Mouse (Mus musculus) frontal cortex, postnatal 36 days (tissue): Measurements from ENCODE around the gene Srp54a.
"Not testable (repeated sequence)": the region's sequence is repeated elsewhere in the genome, so short reads cannot be mapped to it uniquely, and the experiment has no call there.

ENCODE experiments used
- DNase-seq, 2 experiments: peaks; one replicate each; pipeline ENCODE4 v3.0.0; 2022; ENCODE audit warnings: low spot score in 2 of 2

Srp54a gene

DNA sequence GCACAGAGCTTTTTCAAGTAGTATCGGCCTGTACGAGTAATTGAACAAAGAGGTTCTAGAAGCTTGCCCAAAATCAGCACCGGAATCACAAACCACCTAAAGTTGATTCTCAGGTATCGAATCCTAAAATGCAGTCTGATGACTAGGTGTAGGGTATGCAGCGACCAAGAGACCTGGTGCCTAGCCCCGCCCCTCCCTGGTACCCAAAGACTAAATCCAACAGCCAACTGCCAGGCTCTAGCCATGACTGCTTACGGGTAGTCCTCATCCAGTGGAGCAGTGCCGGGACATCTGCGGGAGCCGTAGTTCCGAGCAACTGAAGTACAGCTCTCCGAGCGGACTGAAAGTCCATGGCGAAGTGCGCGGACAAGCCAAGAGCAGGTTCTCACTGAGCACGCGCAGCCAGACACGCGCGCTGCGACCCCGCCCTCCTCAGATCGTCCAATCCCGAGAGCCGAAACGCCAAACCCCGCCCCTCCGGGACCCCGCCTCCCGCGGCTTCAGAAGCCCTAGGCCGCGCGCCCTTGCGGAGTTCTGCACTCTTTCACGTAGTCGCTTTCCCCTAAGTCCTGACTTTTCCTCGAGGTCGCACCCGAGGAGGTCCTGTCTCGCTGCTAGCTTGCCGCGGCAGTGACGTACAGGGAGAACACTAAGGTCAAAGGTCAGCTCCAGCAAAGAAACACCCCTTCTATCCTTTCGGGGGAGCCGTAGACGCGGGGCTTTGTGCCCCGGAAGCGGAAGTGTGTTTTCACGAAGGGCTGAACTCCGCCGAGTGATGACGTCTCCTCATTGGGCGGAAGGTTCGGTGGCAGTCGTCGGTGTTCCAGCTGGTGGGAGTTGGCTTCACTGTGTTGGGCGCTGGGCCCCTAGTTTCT lies at the start of gene Srp54a, which contains the start of gene 2700097O09Rik:
Gene Srp54a (plus strand): TSS at position 537 of the 875 bp plus-strand sequence.
Gene 2700097O09Rik (minus strand): TSS at position 385 of the 875 bp plus-strand sequence.
- peak; percentile 93 to 94 for DNase-seq

DNA sequence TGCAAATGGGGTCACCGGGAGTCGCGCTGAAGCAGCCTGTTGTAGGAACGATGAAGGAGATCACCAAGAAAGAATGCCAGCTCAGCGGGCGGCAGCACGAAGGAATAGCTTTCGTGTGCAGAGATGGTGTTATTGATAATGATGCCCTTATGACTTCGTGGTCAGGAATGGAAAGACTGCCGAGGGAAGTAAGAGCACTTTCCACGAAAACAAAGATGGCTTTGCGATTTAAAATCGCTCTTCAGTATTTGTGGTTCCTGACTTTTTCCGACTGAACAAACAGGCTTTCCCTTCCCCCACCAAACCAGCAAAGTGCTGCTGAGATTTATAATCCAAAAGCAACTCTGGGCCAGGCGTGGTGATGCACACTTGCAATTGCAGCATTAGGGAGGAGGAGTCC lies 39.1 kb upstream of the Srp54a start:
- DNase-seq, result no peak

DNA sequence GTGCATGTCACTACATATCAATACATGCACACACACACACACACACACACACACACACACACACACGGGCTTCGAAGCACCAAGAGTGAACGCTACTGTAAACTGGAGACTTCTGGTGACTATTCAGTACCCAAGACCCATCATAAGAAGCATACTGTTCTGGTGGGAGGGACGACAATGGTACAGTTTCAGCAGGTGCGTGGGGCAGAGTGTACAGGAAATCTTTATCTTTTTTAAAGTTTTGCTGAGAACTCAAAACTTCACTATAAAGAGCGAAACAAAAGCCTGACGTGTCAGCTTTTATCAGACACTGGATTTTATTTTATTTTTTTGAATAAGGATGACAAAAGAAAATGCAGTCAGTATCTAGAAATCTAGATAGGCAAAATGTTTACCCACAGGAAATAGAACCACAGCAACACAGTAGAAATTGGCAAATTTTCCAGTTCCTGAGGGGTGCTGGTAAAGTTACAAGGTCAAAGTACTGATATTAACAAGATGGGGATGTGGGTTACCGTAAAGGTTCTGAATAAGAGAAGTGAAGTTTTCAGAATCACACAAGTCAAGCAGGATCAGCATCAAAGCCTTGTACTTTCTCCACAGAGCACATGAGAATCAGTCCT lies 30.2 kb upstream of the Srp54a start:
- no peak for DNase-seq

DNA sequence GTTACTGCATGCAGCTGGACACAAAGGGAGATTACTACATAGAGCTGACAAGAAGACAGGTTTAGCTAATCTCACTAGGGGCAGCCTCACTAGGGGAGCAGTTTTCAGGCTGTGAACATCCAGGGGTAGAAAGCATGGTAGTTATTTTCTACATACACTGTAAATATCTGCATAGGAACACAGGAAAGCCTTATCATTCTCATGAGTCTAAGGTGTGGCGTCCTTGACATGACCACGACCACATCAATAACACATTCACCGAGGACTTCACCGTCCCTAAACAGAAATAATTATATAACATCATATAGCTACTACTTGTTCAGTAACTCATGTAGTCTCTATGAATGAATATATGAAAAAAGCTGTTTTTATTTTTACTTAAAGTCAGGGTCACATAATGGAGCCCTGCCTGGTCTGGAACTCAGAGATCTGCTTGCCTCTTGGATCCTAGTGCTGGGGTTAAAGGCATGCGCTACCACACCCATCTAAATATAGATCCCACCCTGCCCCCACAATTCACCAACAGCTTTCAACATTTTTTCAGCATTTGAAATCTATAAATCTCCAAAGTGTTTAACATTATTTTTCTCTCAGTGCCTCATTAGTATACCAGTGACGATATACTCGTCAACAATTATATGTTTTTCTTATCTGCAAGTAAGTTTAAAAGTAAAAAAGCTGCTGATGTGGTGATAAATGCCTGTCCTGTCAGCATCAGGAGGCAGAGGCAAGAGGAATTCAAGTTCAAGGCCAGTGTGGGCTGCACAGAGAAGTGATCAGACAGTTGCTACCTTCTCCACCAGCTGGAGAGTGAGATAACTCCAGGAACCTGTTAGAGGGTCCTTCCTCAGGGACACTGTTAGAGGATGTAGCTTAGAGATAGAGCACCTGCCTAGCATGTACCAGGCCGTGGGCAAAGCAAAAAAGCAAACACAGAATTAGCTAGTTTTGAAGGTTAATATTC lies 28.6 kb upstream of the Srp54a start:
- DNase-seq, result no peak

DNA sequence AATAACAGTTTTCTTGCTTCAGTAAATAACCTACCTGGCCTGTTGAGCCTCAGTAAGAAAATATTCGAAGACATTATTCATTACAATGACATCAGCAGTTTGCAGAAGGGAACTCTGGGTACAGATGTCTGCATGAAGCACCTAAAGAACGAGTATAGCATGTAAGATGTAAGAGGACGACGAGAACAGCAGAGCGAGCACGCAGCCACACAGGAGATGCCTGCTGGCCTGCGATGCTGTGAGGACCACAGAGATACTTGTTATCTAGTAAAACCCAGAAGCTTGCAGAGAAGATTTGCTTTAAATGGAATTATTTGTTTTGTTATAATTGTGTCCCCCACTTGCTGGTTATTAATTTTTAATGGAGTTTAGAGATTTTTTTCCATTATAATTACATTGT lies 26.8 kb upstream of the Srp54a start:
- DNase-seq, result no peak

DNA sequence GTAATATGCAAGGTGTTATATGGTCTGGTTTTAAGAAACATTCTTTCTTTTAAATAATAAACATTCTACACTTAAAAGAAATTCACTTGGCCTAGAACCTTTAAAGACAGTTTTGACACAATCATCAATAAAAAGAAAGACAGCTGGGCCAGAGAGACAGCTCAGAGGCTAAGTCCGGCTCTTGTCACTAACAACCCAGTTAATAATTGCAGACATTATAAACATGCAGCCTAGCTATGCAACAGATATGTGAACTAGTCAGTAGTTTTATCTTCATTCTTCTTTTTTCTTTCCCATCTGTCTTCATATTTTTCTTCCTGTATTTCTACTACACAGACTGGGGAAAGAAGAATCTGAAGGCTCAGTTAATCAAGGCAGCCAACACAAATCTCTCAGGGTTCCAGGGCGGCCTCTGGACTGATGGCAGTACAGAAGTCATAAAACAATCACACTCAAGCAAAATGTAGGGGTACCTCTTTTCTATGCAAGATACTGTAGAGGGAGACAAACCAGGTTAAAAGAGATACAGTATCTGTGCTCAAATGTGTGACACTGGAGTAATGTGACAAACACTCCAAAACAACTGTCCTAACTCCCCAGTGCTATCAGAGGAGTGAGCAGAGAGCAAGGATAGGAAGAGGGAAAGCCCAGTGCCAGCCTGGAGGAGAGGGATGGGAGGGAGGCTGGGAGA lies 25.4 kb upstream of the Srp54a start:
- DNase-seq, result no peak

DNA sequence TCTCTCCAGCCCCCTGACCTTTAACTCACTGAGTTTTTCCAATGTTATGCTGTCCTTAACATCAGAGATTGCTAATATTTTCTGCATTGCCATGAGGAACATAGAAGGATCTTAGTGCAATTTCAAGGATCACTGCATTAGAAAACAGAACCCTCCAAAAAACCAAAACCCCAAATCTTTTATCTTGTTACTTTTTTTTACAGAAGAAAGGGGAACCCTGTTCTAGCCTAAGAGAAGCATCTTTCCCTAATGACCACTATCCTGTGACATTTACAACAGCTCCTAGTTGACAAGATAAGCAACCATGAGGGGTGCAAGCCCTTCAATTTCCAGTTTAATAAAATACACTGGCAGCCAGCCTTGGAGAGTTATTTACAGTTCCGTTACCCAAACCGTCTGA lies 23.4 kb upstream of the Srp54a start:
- DNase-seq, result no peak

DNA sequence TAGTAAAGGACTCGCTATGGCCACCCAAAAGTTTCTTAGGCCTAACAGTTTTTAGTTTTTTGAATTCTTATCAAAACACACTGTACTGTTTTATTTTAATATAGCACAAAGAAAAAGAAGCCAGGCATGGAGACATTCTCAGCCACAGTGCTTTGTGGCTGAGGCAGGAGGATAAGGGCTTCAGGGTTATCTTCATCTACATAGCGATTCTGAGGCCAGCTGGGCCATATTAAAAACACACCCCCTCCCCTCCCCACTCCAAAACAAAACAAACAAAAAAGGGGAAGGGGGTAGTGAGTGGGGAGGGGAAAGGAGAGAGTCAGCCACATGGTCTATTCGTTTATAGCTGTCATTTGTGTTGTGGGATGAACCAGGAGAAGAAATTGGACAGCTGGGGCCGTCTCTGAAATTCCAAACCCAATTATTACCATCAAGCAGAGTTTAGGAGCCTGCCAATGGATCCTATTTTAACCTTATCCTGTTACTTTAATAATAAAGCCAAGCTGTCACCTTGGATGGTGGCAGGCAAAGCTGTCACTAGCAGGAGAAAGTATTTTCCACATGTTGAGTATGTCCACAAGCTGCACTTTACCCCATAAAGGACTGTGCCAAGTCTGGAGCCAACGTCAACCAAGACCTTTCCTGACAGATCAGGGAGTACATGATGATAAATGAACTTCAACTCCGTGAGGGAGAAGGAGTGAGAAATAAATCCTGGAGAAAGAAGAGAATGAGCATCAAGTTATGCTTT lies 21.0 kb upstream of the Srp54a start:
- no peak for DNase-seq

DNA sequence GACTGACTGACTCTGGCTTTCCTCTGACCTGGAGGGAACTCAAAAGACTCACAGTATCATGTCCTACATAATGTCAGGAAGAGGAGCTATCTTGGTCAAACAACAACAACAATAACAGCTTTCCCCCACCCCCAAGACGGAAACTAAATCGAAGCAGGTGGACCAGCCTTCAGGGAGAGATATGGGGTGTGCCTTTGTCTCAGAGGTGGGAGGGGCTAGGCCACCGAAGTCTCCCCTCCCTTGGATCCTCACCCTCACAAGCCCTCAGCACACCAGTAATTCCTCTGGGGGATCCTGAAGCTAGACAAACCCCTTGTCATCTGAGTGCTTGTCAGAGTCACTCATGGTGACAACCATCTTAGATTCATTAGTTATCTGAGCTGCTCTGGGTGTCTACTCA lies 20.2 kb upstream of the Srp54a start:
- DNase-seq, result no peak

DNA sequence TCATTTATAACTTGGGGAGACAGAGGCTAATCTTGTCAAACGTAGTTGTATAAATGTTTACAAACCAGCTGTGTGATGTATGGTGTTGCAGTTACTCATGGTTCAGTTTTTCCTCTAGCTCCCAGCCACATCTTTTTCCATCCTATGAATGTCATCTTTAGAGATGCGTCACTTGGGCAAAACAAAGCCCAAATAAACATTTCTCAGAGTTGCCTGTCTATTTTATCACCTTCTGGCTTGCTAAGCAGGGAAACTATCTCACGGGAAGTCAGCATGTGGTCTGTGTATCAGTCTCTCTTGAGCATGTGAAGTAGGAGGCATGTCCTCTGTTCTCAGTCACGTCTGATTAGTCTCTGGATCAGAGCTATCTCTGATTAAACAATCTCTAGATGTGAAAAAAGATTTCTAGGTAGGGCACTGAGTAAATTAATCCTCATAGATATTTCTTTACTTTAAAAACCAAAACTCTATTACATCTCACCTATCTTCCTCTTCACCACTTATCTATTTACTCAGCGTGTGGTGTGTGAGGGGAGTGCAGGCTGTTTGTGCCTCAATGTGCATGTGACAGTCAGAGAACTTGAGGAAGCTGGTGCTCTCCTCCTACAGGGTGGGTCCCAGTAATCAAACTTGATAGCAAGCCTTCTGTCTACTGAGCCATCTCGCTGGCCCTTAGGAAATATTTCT lies 19.7 kb upstream of the Srp54a start:
- DNase-seq, result no peak

DNA sequence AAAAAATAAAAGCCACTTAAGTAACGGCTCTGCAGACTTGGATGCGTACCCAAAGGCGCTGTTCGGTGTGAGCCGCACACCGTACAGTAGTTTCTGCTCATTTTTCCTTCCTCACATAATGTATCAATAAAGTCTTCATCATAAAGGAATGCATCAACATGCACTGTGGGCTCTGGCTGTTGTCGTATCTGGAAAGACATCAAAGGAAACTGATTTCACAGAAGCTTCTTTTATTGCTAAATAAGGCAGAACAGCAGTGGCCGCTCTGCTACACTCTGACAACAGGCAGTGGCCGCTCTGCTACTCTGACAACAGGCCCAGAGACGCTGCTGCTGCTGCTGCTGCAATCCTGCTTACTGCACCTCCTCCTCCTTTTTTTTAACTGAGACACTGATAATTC lies 19.1 kb upstream of the Srp54a start:
- no peak for DNase-seq

DNA sequence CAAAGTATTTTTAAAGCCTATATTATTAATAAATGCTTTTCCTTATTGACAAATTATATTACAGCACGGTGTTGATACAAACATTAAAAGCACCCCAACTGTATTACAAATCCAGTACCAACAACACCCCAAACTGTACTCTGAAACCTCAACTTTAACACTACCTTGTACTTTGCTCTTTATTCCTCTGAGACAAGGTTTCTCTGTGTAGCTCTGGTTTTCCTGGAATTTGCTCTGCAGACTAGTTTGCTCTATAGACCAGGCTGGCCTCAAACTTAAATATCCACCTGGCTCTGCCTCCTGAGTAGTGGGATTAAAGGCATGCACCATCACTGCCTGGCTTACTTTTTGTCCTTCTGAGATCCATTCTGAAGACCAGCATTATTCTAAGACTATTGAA lies 17.9 kb upstream of the Srp54a start:
- DNase-seq, result no peak

DNA sequence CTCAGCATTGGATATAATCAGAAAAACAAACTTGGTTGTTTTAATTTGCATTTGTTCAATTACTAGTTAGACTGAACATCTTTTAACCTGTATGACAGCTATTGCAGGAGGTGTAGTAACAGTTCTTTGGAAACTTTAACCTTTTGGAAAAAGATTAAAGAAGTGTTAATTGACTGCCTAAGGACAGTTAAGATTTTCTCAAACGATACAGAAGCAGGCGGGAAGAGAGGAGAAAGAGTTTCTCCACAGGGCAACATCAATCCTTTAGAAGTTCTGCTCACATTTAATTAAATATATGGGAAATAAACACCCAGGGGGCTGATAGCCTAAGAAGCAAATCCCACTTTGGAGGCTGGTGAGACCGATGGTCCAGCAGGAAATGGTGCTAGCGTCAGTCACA lies 7.6 kb upstream of the Srp54a start:
- no peak for DNase-seq

DNA sequence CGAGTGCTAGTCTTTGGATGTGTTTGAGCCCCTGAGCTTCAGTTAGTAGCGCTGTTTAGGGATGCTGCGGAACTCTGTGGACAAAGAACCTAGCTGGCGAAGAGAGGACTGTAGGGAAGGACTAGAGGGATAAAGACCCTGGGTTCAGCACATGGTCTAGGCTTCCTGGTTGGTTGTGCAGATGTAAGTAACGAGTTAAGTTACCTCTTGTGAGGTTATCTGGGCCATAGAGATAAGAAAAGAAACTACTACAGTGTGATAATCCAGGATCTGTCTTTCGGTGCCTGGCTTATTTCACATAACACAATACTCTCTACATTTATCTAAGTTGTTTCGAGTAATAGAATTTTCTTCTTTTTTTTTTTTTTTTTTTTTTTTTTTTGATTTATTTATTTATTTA lies 6.4 kb upstream of the Srp54a start:
- DNase-seq, result no peak

DNA sequence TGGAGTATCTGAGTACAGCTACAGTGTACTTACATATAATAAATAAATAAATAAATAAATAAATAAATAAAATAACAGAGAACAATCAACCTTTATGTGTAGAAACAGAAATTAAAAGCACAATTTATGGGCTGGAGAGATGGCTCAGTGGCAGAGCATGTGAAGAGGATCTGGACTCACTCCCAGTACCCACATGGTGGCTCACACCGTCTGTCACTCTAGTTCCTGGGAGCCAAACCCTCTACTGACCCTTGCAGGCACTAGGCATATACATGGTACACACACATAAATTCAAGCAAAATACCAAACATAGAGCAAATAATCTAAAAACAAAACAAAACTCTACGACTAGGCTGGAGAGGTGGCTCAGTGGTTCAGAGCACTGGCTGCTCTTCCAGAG lies 4.8 kb upstream of the Srp54a start:
- no peak for DNase-seq

DNA sequence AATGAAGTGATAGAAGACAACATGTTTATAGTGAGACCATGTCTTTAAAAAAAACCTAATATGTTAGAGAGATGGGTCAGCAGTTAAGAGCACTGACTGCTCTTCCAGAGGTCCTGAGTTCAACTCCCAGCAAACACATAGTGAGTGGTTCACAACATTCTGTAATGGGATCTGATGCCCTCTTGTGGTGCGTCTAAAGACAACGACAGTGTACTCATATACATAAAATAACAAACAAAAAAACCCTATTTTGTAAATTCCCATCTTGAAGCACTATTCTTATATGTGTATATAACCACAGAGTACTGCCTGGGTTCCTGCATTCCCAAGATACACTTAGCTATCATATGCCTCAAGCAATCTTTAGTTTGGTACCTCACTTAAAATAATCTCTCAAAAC lies 1.4 kb upstream of the Srp54a start:
- DNase-seq, result not testable (repeated sequence)

DNA sequence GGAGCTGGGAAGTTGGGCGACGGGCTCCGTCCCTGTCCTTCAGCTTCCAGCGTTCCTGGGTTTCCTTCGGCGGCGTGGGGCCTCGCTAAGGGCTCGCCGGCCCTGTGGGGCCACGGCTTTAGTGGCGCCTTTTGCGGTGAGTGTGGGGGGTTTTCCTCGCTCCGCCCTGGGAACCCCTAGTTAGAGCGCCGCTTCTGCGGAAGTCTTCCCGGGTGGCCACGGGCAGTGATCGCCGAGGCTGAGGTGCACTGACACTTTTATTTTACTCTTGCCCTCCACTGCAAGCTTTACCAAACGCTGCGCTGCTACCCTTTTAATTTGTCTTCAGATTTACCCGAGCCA lies 510 bp downstream of the Srp54a start:
- DNase-seq, result not testable (repeated sequence)

DNA sequence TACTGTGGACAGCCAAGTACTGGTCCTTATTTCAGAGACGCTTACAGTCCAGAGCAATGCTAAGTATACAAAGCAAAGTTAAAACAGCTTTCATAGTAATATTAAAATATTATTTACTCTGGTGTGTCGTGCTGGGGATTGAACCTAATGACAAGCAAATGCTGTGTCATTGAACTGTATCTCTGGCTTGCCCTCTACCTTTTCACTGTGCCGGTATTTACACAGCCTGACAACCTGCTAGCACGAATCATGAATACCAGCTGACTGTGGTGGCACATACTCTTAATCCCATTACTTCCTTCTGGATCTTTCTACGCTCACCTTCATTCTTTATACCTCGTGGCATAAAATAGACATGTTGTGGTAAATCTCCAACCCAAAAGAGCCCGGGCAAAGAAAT lies 12.1 kb downstream of the Srp54a start:
- not testable (repeated sequence) for DNase-seq

DNA sequence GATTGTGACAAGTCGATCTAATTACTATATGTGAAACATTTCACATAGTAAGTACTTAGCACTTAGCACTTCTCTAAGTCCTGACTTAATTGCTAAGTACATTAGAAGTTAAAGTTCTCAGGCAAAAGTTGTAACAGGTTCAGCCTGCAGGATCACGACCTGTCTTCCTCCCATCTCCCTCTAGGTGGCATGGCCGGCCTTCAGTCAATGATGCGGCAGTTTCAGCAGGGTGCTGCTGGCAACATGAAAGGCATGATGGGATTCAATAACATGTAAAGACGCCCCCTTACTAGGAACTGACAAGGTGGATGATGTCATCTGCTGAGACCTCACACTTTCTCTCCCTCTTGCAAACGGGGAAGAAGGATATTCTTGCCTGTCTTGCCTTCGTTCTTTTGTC lies 32.6 kb downstream of the Srp54a start:
- not testable (repeated sequence) for DNase-seq

DNA sequence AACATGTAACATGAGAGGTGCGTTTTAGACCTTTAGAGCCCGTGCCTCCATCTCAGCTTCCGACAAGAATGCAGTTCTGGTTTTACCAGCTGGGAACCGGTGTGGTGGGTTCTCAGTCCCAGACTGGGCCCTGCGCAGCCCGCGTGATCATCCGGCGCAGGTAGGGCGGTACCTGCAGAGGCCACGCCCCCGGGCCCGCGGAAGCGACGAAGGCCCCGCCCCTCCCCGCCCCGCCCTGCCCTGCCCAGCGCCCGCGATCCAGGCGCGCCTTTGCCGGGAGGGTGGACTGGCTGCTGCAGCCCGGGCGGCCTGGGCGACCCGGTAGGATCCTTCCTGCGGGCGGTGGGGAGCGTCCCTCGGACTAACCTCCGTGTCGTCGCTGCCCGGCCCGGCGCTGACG lies 44.2 kb downstream of the Srp54a start, which contains the start of gene Fam177a:
Gene Fam177a (plus strand): TSS at position 228 of the 400 bp plus-strand sequence.
- DNase-seq, result not testable (repeated sequence)
